Mouse (Mus musculus) adrenal gland, adult 8-10 months (tissue): ENCODE results near the gene Rrad. TPM values are rescaled to one million over a fixed set of nuclear protein-coding genes. Genes with fewer than 3 reads are reported as not detected.
A peak's percentile ranks its signal among the peaks of the same experiment; 100 is the strongest.

Source experiments
- DNase-seq: peaks from one replicate; pipeline ENCODE4 v3.0.0; 2022
- total RNA-seq, 4 experiments: library from RNA; stranded (reverse); gene quantifications; 2 replicates each; pipeline ENCODE4 v1.2.4; 2022

Rrad gene
- total RNA-seq, 4 experiments from 2014 or later, result 2.7 to 16.3 (median 7.6) TPM

GRCm38 (mm10) chr8:104611613-104612012, 19.5 kb downstream of the Rrad start:
- DNase-seq, result no peak

- DNase-seq, result no peak
Observed at GRCm38 (mm10) chr8:104610185-104610766, 20.9 kb downstream of the Rrad start.

- DNase-seq, result no peak
Observed at GRCm38 (mm10) chr8:104609222-104609621, 21.9 kb downstream of the Rrad start.

- DNase-seq, result no peak
Observed at GRCm38 (mm10) chr8:104607944-104608343, 23.2 kb downstream of the Rrad start.

- DNase-seq, result no peak
Observed at GRCm38 (mm10) chr8:104606329-104606728, 24.8 kb downstream of the Rrad start.

GRCm38 (mm10) chr8:104603245-104603593, 27.9 kb downstream of the Rrad start:
- DNase-seq, result no peak

GRCm38 (mm10) chr8:104602468-104603244, 28.5 kb downstream of the Rrad start:
- DNase-seq, result peak; percentile 76

GRCm38 (mm10) chr8:104601941-104602371, 29.2 kb downstream of the Rrad start:
- DNase-seq, result no peak

GRCm38 (mm10) chr8:104601386-104601785, 29.7 kb downstream of the Rrad start:
- DNase-seq, result no peak

- DNase-seq, result no peak
Observed at GRCm38 (mm10) chr8:104598496-104598895, 32.6 kb downstream of the Rrad start.

- no peak for DNase-seq
Observed at GRCm38 (mm10) chr8:104597656-104598055, 33.5 kb downstream of the Rrad start.

GRCm38 (mm10) chr8:104595773-104596536, 35.2 kb downstream of the Rrad start:
- no peak for DNase-seq

GRCm38 (mm10) chr8:104594611-104595362, 36.3 kb downstream of the Rrad start:
- no peak for DNase-seq

GRCm38 (mm10) chr8:104593536-104594325, 37.4 kb downstream of the Rrad start:
- DNase-seq, result no peak

- no peak for DNase-seq
Observed at GRCm38 (mm10) chr8:104592566-104592965, 38.6 kb downstream of the Rrad start.

- DNase-seq, result no peak
Observed at GRCm38 (mm10) chr8:104591856-104592255, 39.3 kb downstream of the Rrad start.

- peak; percentile 94 for DNase-seq
Observed at GRCm38 (mm10) chr8:104591133-104591834, 39.8 kb downstream of the Rrad start, which contains the start of gene Pdp2. TSS of gene Pdp2 (plus strand) at chr8:104591451.

- no peak for DNase-seq
Observed at GRCm38 (mm10) chr8:104590284-104590683, 40.8 kb downstream of the Rrad start.

GRCm38 (mm10) chr8:104584522-104584921, 46.6 kb downstream of the Rrad start:
- no peak for DNase-seq
